Mouse (Mus musculus): ENCODE results near the gene Rnf213.

Rnf213 gene

GRCm38 (mm10) chr11:119390271-119391231 lies 2.3 kb upstream of the Rnf213 start:
- DNase-seq (ENCODE audit: low read depth, low spot score) = no peak

GRCm38 (mm10) chr11:119391386-119392000 lies 1.4 kb upstream of the Rnf213 start:
- DNase-seq (ENCODE audit: low read depth, low spot score) = no peak

- peak; percentile 95 for DNase-seq (ENCODE audit: low read depth, low spot score)
Observed at GRCm38 (mm10) chr11:119392001-119392614, 792 bp upstream of the Rnf213 start.

DNA sequence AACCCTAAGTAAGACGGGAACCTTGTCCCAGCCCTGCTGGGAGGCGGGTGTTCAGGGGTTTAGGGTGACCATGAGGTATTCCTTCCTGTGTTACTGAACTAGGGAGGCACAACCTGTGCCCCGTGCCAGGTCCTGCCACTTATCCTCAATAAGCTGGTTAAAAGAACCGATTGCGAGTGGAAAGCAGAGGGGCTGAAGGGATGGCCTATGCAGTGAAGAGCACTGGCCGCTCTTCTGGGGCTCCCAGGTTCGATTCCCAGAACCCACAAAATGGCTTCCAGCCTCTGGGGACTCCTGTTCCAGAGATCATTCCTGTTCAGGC lies 544 bp downstream of the Rnf213 start:
- no peak for DNase-seq (ENCODE audit: low read depth, low spot score)

- DNase-seq (ENCODE audit: low read depth, low spot score) = no peak
Observed at GRCm38 (mm10) chr11:119394210-119394609, 1.3 kb downstream of the Rnf213 start.

DNA sequence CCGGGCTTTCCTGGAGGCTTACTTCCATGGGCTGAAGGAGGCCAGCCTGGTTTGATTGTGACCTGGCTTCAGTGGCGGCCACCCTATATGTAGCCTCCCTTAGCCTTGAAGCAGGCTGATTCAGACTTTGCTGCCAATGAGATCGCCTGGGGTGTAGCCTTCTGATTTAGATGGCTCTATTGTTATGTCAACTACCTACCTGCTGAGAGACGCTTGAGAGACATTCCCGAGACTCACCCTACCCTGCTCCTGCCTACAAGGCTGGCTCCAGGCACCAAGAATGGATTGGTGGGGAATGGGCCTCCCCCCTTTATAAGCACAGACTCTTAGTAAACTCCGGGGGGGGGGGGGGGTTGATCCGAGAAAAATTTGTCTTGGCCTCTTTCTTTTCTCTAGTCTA lies 2.5 kb downstream of the Rnf213 start:
- DNase-seq (ENCODE audit: low read depth, low spot score) = peak; percentile 97

DNA sequence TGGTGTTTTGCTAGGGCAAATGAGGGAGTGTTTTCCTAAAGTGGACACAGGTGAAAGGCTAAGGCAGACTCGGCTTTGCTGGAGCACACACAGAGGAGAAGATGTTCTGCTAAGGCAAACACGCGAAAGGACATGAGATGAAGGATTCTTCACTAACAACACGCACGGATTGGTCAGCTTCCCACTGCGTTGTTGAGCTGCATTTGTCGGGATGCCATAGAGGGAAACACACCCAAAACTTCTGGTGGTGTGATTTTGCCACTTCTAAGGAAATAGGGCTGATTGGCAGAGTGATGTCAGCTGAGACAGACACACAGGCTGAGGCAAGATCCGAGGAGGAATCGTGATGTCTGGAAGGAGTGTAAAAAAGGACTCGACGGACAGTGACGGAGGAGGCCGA lies 3.0 kb downstream of the Rnf213 start:
- peak; percentile 76 for DNase-seq (ENCODE audit: low read depth, low spot score)

DNA sequence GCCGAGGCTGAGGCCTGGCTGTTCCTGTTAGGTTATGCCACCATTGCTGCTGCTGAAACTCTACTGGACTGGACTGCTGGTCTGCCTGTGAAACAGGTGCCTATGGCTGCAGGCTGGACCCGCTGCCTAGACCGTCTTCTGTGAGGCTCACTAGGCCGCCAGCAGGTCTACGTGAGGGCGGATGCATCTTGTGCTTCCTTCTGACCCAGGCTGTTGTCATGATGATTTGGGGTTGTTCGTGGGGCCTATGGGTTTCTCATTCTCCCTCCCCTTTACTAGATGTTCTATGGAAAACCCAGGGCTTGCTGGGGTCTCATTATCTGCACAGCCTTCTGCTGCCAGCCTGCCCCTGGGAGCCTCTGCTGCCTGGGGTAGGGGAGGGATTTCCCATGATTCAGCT lies 3.6 kb downstream of the Rnf213 start:
- peak; percentile 70 for DNase-seq (ENCODE audit: low read depth, low spot score)

- DNase-seq (ENCODE audit: low read depth, low spot score) = peak; percentile 70
Observed at GRCm38 (mm10) chr11:119402501-119403160, 9.7 kb downstream of the Rnf213 start.

GRCm38 (mm10) chr11:119404627-119405026 lies 11.7 kb downstream of the Rnf213 start:
- DNase-seq (ENCODE audit: low read depth, low spot score) = peak; percentile 90

GRCm38 (mm10) chr11:119407381-119407780 lies 14.5 kb downstream of the Rnf213 start:
- DNase-seq (ENCODE audit: low read depth, low spot score) = no peak

DNA sequence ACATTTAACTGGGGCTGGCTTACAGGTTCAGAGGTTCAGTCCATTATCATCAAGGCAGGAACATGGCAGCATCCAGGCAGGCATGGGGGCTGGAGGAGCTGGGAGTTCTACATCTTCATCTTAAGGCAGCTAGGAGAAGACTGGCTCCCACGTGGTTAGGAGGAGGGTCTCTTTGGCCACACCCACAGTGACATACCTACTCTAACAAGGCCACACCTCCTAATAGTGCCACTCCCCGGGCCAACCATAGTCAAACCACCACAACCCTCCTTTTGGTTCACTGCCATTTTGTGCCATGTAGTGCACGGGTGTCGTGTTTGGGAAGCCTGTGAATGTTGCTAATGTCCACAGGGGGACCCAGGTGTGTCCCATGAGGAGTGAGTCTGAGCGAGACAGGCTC lies 15.1 kb downstream of the Rnf213 start:
- DNase-seq (ENCODE audit: low read depth, low spot score) = peak; percentile 78

DNA sequence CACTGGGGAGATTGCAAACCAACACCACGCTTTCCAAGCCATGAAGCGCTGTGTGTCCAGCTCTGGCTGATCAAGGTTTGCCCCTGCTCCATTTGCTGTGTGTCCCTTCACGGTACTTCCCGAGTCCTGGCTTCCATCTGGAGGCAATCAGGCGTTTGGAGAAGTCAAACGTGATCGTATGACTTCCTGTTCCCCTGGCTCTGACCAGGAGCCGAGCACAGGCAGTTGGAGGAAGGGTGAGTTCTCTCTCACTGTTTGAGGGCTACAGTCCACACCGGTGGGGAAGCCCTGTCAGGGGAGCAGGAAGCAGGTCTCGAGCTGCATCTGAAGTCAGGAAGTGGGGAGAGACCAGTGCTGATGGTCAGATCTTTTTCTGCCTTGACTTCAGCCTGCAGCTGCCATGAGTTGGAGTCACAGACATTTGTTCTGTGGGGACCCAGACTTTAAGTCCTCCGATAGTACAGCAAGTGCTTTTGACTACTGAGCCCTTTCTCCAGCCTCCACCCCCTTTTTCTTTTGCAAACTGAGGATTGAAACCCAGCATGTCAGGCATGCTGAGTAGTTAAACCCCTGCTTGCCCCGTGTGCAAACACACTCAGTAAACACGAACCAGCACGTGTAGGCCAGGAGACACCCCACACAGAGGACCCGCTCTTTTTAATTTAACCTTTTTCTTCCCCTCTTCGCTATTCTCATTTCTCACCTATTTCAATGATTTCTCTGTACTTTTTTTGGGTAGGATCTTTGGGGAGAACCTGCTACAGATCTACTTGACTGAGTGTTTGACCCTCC lies 26.6 kb downstream of the Rnf213 start:
- DNase-seq (ENCODE audit: low read depth, low spot score) = no peak

DNA sequence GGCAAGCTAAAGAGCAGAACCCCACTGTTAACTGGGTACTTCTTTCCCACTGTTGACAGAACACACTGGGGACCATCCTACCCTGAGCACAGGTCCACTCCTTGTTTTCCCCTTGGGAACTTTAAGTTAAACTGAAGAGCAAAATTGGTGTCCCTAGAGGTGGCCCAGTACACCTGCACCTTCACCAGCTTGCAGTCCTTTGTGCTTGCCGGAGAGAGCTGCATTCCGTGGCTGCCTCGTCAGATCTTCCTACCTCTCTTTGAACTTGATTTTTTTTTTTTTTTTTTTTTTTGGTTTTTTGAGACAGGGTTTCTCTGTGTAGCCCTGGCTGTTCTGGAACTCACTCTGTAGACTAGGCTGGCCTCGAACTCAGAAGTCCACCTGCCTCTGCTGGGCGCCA lies 27.5 kb downstream of the Rnf213 start:
- DNase-seq (ENCODE audit: low read depth, low spot score) = peak; percentile 28

- no peak for DNase-seq (ENCODE audit: low read depth, low spot score)
Observed at GRCm38 (mm10) chr11:119427431-119427830, 34.5 kb downstream of the Rnf213 start.

DNA sequence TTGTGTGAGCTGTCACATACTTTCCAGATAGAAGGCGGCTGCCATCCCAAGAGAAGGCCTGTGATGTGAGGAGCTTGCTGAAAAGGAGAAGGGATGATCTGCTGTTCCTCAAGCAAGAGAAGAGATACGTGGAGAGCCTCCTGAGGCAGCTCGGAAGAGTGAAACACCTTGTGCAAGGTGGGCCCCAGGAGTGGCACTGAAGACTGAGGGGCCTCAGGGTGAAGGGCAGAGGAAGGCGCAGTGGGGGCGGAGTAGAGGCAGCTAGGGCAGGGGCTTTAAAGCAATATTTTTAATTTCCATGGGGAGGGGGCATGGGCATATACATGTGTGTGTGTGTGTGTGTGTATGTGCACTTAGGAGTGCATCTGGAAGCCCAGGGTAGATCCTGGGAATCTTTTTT lies 35.1 kb downstream of the Rnf213 start:
- no peak for DNase-seq (ENCODE audit: low read depth, low spot score)

GRCm38 (mm10) chr11:119428649-119429136 lies 35.8 kb downstream of the Rnf213 start:
- DNase-seq (ENCODE audit: low read depth, low spot score) = peak; percentile 89

DNA sequence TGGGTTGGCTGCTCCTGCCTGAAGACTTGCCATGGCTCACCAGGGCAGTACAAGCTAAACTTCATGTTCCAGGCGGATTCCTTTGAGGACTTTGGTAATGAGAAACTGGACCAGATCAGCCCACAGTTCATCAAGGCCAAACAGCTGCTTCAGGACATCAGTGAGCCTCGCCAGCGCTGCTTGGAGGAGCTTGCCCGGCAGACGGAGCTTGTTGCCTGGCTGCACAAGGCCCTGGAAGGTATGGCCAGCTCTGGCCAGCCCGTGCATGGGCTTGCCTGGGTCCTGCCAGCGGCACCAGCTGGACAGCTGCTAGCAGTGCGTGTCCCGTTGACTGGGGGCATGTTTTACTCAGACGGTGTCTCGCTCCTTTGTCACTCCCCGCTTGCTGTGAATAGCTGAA lies 38.6 kb downstream of the Rnf213 start:
- no peak for DNase-seq (ENCODE audit: low read depth, low spot score)

DNA sequence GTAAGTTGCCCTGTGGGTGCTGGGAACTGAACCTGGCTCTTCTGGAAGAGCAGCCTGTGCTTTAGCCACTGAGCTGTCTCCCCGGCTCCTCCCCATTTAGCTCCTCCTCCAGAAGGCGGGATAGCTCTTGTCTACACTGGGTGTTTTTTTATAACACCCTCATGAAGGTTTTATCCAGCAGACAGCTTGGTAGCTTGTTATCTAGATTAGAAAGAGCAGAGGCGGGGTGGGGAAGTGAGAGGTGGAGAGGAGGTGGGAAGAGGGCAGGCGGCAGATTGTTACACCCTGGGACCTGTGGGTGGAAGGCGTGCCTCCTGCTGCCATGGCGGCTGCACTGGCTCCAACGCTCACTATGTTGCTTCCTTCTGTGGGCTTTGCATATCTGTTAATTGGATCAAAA lies 39.8 kb downstream of the Rnf213 start:
- peak; percentile 26 for DNase-seq (ENCODE audit: low read depth, low spot score)

DNA sequence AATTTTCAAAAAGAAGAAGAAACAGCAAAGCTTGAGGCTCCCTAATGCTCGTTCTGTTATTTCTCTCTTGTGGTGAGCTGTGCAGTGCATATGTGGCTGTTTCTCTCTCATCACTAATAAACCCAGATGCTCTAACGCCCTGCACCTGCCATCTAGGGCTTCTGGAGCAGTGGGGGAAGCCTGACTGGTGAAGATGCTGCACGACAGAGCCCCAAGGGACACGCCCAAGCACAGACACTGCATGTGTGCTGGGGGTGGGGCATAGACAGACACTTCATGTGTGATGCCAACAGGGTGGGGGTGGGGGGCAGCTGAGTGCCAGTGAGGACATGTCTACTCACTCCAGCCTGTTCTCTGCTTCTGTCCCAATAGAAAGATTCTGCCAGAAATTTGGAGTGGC lies 41.4 kb downstream of the Rnf213 start:
- DNase-seq (ENCODE audit: low read depth, low spot score) = no peak
